Mouse (Mus musculus) liver, embryonic 14.5 days (tissue): ENCODE measurements around the gene Psma5.

Source experiments
- CTCF ChIP-seq: IDR thresholded peaks from 2 replicates; pipeline ENCODE4 v1.5.1; 2016; ENCODE audit warnings: antibody characterized with exemption, low read depth, control low read depth
- EP300 ChIP-seq: IDR thresholded peaks from 2 replicates; pipeline ENCODE4 v1.6.1; 2016; ENCODE audit warnings: antibody characterized with exemption, low read depth

DNA sequence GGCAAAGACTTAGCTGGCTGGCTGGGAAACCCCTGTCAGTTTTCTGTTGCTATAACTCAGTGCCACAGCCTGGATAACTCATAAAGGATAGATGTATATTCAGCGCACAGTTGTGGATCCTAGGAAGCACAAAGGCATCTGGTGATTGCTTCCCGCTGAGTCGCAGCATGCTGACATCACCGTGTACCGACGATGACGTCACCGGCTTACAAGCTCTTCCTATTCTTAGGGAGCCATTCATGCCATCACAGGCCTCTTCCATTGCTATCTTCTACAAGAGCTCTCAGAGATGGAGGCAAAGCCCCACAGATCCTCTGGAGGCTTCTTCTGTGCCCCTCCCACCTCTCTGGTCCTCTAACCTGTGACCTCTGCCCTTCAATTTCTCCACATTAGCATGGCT lies 47.0 kb downstream of the Psma5 start:
- TF ChIP-seq CTCF (no peak), EP300 (no peak)
